Mouse (Mus musculus) kidney, postnatal 0 days (tissue): ENCODE measurements around the gene Ackr4. TPM values are rescaled to one million over a fixed set of nuclear protein-coding genes. Genes with fewer than 3 reads are reported as not detected.
A peak's percentile ranks its signal among the peaks of the same experiment; 100 is the strongest.

Source experiments
- ATAC-seq: fragments of 200-750 bp; cut with Nextera tagmentation; replicated peaks from 2 replicates; pipeline ENCODE4 v1.8.0; 2017; ENCODE audit warnings: low read depth, moderate number of reproducible peaks, moderate TSS enrichment, moderate library complexity; ENCODE audit not compliant: low FRiP score
- DNase-seq: peaks from one replicate; pipeline ENCODE4 v3.0.0-alpha.2; 2016; ENCODE audit warnings: low spot score
- H3K27ac ChIP-seq: fragments of 300-500 bp; sonication (generic); 2 replicates; pipeline ENCODE4 v1.5.1; 2014; ENCODE audit warnings: mild to moderate bottlenecking
- H3K27me3 ChIP-seq: fragments of 300-500 bp; sonication (generic); 2 replicates; pipeline ENCODE4 v1.6.1; 2014; ENCODE audit warnings: low read length, mixed read lengths; ENCODE audit not compliant: insufficient read depth
- H3K36me3 ChIP-seq: fragments of 300-500 bp; sonication (generic); 2 replicates; pipeline ENCODE4 v1.6.1; 2014; ENCODE audit warnings: low read length, mixed read lengths; ENCODE audit not compliant: insufficient read depth
- H3K4me1 ChIP-seq: fragments of 300-500 bp; sonication (generic); replicated peaks from 2 replicates; pipeline ENCODE4 v1.6.1; 2014; ENCODE audit warnings: antibody characterized with exemption, low read length, mixed read lengths; ENCODE audit not compliant: insufficient read depth
- H3K4me2 ChIP-seq: fragments of 300-500 bp; sonication (generic); 2 replicates; pipeline ENCODE4 v1.6.1; 2014; ENCODE audit warnings: mild to moderate bottlenecking, low read length, moderate library complexity, mixed read lengths
- H3K4me3 ChIP-seq: fragments of 300-500 bp; sonication (generic); replicated peaks from 2 replicates; pipeline ENCODE4 v1.5.1; 2014; ENCODE audit warnings: low read depth, low read length
- H3K9ac ChIP-seq: fragments of 300-500 bp; sonication (generic); 2 replicates; pipeline ENCODE4 v1.6.1; 2014; ENCODE audit warnings: low read depth, low read length
- H3K9me3 ChIP-seq: fragments of 300-500 bp; sonication (generic); replicated peaks from 2 replicates; pipeline ENCODE4 v1.6.1; 2016; ENCODE audit warnings: low read length, inconsistent platforms, mixed read lengths
- CTCF ChIP-seq: IDR thresholded peaks from 2 replicates; pipeline ENCODE4 v1.5.1; 2016; ENCODE audit warnings: antibody characterized with exemption, low read depth, mild to moderate bottlenecking, moderate library complexity
- WGBS: fragments of 180-500 bp; shearing (Covaris S2); extraction: QIAGEN DNeasy Blood & Tissue Kit; methylation state at CpG from one replicate; pipeline ENCODE4 v1.1.7; 2014; 5-methylcytosine and 5-hydroxymethylcytosine counted together
- polyA plus RNA-seq: library from polyadenylated mRNA; unstranded; fragments of >200 nt; fragmentation: Nextera tagmentation; extraction: Ambion mirVana; gene quantifications from 2 replicates; pipeline ENCODE4 v1.2.1, GENCODE M21; 2015

Ackr4 gene
- polyA plus RNA-seq, 1 experiment from 2014 or later, result 2.3 TPM

DNA sequence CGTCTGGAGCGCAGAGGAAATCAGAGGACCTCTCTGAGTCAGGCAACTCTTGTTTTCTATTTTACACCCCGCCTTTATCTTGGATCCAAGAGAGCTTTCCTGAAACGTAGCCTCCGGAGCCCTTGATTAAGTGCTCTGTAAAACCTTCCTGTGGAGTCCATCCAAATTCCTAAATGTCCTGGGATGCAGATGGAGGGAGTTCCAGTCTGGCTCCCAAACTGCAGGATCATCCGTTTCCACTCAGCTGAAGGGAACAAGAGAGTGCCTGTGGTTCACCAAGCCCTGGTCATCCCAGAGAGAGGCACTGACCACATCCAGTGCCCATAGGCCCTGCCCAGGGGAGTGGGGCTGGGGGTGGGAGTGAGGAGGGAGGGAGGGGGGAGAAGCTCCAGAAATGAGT lies 24.4 kb downstream of the Ackr4 start:
- no peaks in the 10 kb centered on the region for H3K9me3 ChIP-seq
- DNase-seq (peak; percentile 49), ATAC-seq (no peak)
- no peak overlapping the region for H3K9ac ChIP-seq
- no peak overlapping the region for H3K4me3 ChIP-seq
- no peaks in the 10 kb centered on the region for H3K36me3 ChIP-seq
- H3K4me2 ChIP-seq, result no peak overlapping the region
- 31% methylated on average over 6 of the region's 6 CpGs for WGBS
- H3K27me3 ChIP-seq, result no peaks in the 10 kb centered on the region
- TF ChIP-seq CTCF, result no peak
- no peak overlapping the region; the same call in 1 of the 2 replicates for H3K27ac ChIP-seq
- 0 out of 2 replicates have a peak, but pooled peaks cover 9% of the 10 kb centered on the region for H3K4me1 ChIP-seq

GRCm38 (mm10) chr9:104101458-104101857 lies 25.3 kb downstream of the Ackr4 start:
- no peaks in the 10 kb centered on the region for H3K9me3 ChIP-seq
- peak overlapping the region; percentile 13; the same call in 1 of the 2 replicates for H3K4me2 ChIP-seq
- 0 out of 2 replicates have a peak, but pooled peaks cover 9% of the 10 kb centered on the region for H3K4me1 ChIP-seq
- DNase-seq (peak; percentile 41), ATAC-seq (no peak)
- no peak overlapping the region for H3K4me3 ChIP-seq
- H3K27me3 ChIP-seq, result no peaks in the 10 kb centered on the region
- TF ChIP-seq CTCF, result no peak
- H3K36me3 ChIP-seq, result no peaks in the 10 kb centered on the region
- WGBS, result 20% methylated on average over 3 of the region's 3 CpGs
- H3K9ac ChIP-seq, result no peak overlapping the region
- H3K27ac ChIP-seq, result 0 out of 2 replicates have a peak overlapping the region, but pooled peaks have one; percentile 47

- 0 out of 2 replicates have a peak overlapping the region, but pooled peaks have one; percentile 14 for H3K4me2 ChIP-seq
- H3K9me3 ChIP-seq, result no peaks in the 10 kb centered on the region
- peak; percentile 73; the same call in 1 of the 2 replicates for ATAC-seq
- no peak for DNase-seq
- WGBS, result 42% methylated on average over 7 of the region's 7 CpGs
- TF ChIP-seq CTCF, result no peak
- H3K4me1 ChIP-seq, result 0 out of 2 replicates have a peak, but pooled peaks cover 9% of the 10 kb centered on the region
- H3K27ac ChIP-seq, result peak overlapping the region; percentile 47; the same call in 1 of the 2 replicates
- H3K27me3 ChIP-seq, result no peaks in the 10 kb centered on the region
- H3K4me3 ChIP-seq, result no peak overlapping the region
- H3K36me3 ChIP-seq, result no peaks in the 10 kb centered on the region
- H3K9ac ChIP-seq, result no peak overlapping the region
These were observed 25.9 kb downstream of the Ackr4 start for GRCm38 (mm10) chr9:104100822-104101221.

GRCm38 (mm10) chr9:104099060-104099459 lies 27.7 kb downstream of the Ackr4 start:
- no peak overlapping the region for H3K4me2 ChIP-seq
- no peak overlapping the region for H3K4me3 ChIP-seq
- 0 out of 2 replicates have a peak, but pooled peaks cover 9% of the 10 kb centered on the region for H3K4me1 ChIP-seq
- H3K36me3 ChIP-seq, result no peaks in the 10 kb centered on the region
- DNase-seq (no peak), ATAC-seq (no peak)
- no peaks in the 10 kb centered on the region for H3K9me3 ChIP-seq
- 90% methylated on average over 11 of the region's 11 CpGs for WGBS
- H3K9ac ChIP-seq, result no peak overlapping the region
- H3K27me3 ChIP-seq, result no peaks in the 10 kb centered on the region
- TF ChIP-seq CTCF, result no peak
- no peak overlapping the region for H3K27ac ChIP-seq

GRCm38 (mm10) chr9:104098256-104098655 lies 28.5 kb downstream of the Ackr4 start:
- no peaks in the 10 kb centered on the region for H3K27me3 ChIP-seq
- ATAC-seq (no peak), DNase-seq (no peak)
- H3K9me3 ChIP-seq, result no peaks in the 10 kb centered on the region
- no peak overlapping the region for H3K9ac ChIP-seq
- H3K4me2 ChIP-seq, result no peak overlapping the region
- no peaks in the 10 kb centered on the region for H3K36me3 ChIP-seq
- H3K4me3 ChIP-seq, result no peak overlapping the region
- TF ChIP-seq CTCF, result no peak
- 0 out of 2 replicates have a peak, but pooled peaks cover 9% of the 10 kb centered on the region for H3K4me1 ChIP-seq
- WGBS, result 43% methylated on average over 5 of the region's 5 CpGs
- H3K27ac ChIP-seq, result no peak overlapping the region

- H3K9ac ChIP-seq, result no peak overlapping the region
- no peak overlapping the region for H3K4me3 ChIP-seq
- no peak overlapping the region for H3K4me2 ChIP-seq
- H3K27ac ChIP-seq, result no peak overlapping the region
- DNase-seq (no peak), ATAC-seq (no peak)
- H3K36me3 ChIP-seq, result 0 out of 2 replicates have a peak, but pooled peaks cover 6% of the 10 kb centered on the region
- H3K27me3 ChIP-seq, result no peaks in the 10 kb centered on the region
- no peaks in the 10 kb centered on the region for H3K4me1 ChIP-seq
- 86% methylated on average over 5 of the region's 5 CpGs for WGBS
- H3K9me3 ChIP-seq, result no peaks in the 10 kb centered on the region
- no peak for TF ChIP-seq CTCF
These were observed 33.8 kb downstream of the Ackr4 start for GRCm38 (mm10) chr9:104092945-104093344.

DNA sequence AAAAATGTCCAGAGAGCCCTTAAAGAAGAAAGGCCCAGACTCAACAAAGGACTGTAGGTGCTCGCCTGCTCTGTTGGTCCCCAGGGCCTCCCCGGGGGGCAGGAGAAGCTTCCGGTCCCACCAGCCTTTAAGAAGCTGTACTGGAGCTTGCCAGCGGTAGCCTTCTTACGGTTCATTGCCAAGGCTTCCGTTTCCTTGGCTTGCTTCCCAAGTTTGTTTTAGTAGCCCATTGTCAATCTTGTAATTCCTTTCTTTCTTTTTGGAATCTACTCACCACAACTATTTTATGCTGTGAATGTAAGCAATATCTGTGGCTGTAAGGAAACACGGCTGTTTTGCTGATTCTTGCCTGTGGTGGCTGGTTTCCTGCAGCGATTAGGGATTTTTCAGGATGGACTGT lies 38.2 kb downstream of the Ackr4 start:
- H3K27me3 ChIP-seq, result no peaks in the 10 kb centered on the region
- H3K4me2 ChIP-seq, result no peak overlapping the region
- 54% methylated on average over 8 of the region's 8 CpGs for WGBS
- H3K9ac ChIP-seq, result no peak overlapping the region
- H3K4me1 ChIP-seq, result no peaks in the 10 kb centered on the region
- H3K4me3 ChIP-seq, result no peak overlapping the region
- ATAC-seq, result no peak
- 0 out of 2 replicates have a peak, but pooled peaks cover 6% of the 10 kb centered on the region for H3K36me3 ChIP-seq
- no peak for TF ChIP-seq CTCF
- H3K27ac ChIP-seq, result peak overlapping the region; percentile 47
- H3K9me3 ChIP-seq, result no peaks in the 10 kb centered on the region
- DNase-seq, result peak; percentile 59
